Mouse (Mus musculus): ENCODE data around the gene Zfp143.

Zfp143 gene

DNA sequence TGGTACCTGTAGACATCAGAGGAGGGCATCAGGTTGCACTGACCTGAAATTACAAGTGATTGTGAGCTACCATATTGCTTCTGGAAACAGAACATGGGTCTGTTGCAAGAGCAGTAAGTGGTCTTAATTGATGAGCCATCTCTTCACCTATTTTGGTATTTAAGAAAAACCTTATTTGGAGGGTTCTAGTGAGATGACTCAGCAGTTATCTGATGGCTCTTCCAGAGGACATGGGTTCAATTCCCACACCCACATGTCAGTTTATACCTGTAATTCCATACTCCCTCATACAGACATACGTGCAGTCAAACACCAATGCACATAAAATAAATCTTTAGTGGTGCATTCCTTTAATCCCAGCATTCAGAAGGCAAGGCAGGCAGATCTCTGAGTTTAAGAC is 82.8 kb downstream of the Zfp143 start:
- DNase-seq: no peak

All from thymus, adult 18-20 months (tissue).